Mouse (Mus musculus): ENCODE data around the gene Itgb5. TPM values are rescaled to one million over a fixed set of nuclear protein-coding genes. Genes with fewer than 3 reads are reported as not detected.

The Itgb5 gene
- total RNA-seq, 2 experiments from 2014 or later = 25.9 to 27.8 TPM

DNA sequence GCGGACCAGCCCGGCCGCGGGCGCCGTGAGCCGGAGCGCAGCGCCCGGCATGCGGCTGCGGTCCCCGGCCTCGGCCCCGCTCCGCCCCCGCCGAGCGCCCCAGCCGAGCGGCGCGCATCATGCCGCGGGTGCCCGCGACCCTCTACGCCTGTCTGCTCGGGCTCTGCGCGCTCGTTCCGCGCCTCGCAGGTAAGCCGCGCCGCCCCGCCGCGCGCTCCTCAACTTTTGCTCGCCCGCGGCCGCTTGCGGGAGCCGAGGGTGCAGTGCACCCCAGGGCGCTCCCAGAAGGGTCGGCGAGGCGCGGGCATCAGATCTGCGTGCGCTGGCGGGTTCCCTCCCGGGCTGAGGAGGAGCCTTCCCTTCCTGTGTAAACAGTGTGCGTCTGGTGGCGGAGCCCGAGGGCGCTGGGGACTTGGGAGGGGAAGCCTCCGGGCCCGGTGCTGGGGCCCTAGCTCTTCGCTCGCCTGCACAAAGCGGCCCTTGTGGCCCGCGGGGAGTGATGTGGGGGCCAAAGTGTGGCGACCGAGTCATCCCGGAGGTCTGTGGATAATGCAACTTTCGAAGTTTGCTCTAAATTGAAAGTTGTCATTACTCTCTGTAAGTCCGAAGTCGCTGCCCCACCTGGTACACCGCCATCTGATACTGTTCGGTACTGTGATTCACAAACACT lies 512 bp downstream of the Itgb5 start:
- intact Hi-C loops (cut with DNase I) = no loop called here
- DNase-seq (ENCODE audit: extremely low spot score in 1 of 2, low spot score in 2 of 2) = peak in 1 of 2 experiments; percentile 59

DNA sequence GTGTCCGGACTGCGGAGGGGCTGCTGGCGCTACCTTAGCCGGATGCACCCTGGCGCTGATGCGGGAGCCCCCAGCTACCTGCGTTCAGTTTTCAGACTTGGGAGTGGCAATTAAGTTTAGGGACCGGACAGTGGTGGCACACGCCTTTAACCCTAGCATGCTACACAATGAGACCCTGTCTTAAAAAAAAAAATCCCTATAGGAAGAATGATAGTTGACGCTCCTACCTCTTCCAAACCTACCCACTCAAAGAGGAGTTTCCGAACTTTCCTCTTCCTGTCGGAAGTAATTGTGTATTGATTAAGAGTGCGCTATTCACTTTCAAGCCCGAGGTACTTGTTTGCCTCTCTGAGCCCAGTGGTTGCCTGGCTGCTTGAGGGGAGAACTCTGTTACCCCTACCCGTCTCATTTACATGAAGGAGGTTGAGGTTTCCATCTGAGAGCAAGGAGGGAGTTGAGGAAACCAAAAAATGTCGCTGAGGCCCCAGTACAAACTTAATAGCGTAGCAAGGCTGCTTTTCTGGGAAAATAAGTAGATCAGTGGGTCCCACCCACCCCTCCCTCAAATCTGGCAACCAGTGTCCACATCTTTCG lies 1.1 kb downstream of the Itgb5 start:
- intact Hi-C loops (cut with DNase I) = no loop called here
- no peak for DNase-seq (ENCODE audit: extremely low spot score in 1 of 2, low spot score in 2 of 2)

DNA sequence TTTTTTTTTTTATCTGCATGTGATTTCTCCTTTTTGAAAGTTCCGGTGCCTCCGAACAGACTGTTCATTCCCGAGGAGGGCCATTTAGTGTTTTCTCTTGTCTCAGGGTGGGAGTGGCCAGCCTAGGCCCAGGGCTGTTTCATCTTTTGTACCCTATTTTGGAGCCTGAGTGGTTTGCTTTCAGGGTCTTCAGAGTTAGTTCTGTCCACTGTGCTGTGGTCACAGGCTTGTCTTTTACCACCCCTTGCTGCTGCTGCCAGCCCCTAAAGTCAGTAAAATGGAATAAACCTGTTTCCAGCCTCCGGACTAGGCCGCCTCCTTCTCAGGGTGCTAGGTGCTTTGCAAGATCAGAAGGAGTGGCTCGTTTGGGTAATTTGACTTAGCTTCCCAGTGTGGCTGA lies 2.6 kb downstream of the Itgb5 start:
- intact Hi-C loops (cut with DNase I) = no loop called here
- no peak for DNase-seq (ENCODE audit: extremely low spot score in 1 of 2, low spot score in 2 of 2)

DNA sequence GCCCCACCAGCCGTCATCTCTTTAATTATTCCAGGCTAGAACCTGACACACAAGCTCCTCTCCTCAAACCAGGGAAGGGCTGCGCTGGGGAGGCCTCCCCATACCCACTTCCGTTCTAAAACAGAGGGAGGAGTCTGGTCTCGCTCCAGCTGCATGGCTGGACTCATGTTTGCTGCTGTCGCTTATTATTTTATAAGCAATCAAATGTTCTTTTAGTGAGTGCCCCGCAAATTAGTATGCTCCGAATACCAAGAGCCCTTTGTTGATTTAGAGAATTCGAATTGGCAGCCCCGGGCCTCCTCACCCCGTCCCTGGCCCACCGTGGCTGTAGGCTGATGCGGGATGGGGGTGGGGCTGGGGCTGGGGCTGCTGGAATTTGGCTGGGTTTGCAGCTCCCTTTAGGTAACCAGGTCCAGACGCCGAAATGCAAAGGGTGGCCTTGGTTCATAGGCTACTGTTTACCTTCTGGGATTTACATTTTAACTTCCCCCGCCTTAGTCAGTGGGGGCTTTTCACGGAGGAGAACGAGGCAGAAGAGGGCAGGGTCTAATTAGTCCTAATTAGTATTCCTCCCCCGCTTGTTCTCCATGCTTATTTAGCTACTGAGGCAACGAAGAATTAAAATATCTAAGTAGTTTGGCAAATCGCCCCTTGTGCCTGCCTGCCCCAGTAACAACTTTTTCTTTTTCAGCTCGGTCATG lies 3.4 kb downstream of the Itgb5 start:
- intact Hi-C loops (cut with DNase I) = no loop called here
- peak; percentile 27 to 37 for DNase-seq (ENCODE audit: extremely low spot score in 1 of 2, low spot score in 2 of 2)

DNA sequence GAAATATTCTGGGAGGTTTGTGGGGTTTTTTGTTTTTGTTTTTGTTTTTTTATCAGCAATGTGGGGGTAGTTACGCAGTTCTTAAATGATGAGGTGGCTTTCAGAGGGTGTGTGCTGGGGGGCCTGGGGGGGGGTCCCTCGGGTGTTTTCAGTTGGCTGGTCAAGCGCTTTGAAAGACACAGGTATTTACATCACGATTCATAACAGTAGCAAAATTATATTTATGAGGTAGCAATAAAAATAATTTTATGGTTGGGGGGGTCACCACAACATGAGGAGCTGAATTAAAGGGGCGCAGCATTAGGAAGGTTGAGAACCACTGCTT lies 3.9 kb downstream of the Itgb5 start:
- intact Hi-C loops (cut with DNase I) = no loop called here
- no peak for DNase-seq (ENCODE audit: extremely low spot score in 1 of 2, low spot score in 2 of 2)

DNA sequence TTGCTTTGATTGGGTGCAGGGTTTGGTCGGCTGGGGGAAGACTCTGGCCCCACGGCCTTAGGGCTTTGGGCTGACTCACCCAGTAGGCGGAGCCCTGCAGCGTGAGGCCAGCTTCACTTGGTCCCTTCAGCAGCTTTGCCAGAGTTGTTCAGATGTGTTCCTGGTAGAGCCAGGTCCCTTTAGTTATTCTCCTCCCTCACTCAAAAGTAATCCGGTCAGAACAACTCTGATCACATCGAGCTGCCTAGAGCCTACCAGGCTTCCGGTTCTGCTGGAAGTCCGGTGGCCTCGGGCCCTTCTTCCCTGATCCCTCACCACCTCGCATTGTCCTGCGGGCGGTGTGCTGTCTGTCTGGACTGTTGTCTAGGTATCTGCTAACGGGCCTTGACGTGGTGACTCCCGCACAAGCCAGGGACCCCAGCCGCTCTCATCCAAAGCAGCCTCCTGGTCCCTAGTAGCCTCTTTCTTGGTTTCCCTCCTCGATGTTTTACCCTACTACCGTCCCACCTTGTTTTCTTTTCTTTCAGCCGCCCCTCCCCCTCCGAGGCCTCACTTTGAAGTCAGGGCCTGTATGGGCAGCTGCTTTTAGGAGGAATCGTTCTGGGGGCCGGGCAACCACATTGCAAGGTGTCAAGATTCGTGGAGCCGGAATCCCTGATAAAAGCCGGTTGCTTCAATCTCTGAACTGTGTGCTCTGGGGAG lies 4.5 kb downstream of the Itgb5 start:
- intact Hi-C loops (cut with DNase I) = no loop called here
- DNase-seq (ENCODE audit: extremely low spot score in 1 of 2, low spot score in 2 of 2) = peak in 1 of 2 experiments; percentile 42

DNA sequence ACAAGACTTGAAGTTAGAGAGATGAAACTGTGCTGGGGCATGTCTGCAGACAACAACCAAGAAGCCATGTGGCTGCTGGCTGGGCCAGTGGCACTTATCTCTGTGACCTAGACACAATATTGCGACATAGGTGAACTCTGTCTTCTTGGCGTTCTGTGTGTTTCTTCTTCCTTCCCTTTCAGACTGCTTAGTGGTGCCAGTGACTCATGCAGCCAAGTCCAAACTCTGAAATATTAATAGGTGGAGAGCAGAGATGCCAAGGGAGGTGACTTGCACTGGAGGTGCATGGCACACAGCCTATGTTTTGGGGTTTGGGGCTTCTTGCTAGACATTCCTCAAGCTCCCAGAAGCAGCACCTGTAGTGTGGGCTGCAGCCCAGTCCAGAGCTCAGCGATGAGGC lies 7.2 kb downstream of the Itgb5 start:
- intact Hi-C loops (cut with DNase I) = no loop called here
- DNase-seq (ENCODE audit: extremely low spot score in 1 of 2, low spot score in 2 of 2) = no peak

DNA sequence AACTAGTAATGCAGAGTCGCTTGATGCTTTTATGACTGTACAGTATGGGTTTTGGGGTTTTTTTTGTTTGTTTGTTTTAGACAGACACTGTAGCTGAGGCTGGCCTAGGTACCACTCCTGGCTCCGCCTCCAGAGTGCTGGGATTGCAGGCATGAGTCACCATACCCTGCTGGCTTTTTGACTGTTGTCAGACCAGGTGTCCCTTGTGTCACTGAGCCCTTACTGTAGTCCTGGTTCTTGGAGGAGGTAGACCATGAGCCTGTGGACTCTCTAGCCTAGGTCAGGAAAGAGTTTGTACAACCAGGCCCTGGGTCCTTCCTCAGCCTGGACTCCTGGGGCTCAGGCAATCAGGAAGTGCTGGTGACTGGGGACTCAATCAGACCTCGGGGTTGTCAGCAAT lies 7.7 kb downstream of the Itgb5 start:
- intact Hi-C loops (cut with DNase I) = no loop called here
- DNase-seq (ENCODE audit: extremely low spot score in 1 of 2, low spot score in 2 of 2) = no peak

DNA sequence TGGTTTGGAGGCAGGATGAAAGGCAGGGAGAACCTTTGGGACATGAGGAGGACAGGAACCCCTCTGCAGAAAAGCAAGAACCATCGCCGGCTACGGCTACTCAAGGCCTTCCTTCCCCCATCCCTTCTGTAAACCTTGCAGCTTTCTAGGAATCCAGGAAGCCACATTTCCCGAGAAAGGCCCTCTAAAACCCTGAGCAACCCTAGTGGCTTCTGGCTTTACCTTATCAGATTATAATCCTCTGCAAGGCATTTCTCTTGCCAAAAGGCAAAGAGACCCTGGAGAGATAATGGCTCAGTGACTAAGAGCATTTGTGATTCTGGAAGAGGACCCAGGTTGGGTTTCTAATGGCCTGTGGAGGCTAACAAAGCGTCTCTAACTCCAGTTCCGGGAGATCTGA lies 11.2 kb downstream of the Itgb5 start:
- DNase-seq (ENCODE audit: extremely low spot score in 1 of 2, low spot score in 2 of 2) = no peak
- intact Hi-C loops (cut with DNase I) = no loop called here

DNA sequence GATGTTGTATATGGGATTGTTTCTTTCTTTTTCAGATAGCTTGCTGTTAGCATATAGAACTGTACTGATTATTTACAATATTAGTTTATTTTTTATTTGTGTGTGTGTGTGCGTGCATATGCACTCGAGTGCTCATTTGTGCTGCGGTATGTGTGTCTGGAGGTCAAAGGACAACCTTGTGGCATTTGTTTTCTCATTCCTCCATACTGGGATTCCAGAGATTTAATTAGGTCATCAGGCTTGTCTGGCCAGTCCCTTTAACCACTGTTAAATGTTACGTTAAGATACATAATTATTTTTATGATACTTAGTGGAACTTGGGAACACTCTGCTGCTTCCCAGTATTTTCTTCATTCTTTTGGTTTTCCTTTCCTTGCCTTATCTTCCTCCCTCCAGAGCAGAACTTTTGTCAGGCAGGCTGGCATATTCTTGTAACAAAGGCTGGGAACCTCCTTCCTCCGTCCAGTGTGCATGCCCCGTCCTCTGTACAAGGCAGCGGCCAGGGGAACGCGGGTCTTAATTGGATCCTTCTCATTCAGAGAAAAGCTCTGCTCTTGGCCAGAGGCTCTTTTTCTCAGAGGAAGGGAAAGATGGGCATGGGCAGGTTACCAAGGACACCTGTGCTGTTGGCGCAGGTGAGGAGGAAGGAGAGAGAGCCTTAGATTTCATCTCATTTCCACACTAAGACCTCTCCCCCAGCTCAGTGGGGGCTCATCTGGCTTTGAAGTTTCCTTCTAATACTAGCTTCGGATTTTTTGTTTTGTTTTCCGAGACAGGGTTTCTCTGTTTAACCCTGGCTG lies 12.8 kb downstream of the Itgb5 start:
- DNase-seq (ENCODE audit: extremely low spot score in 1 of 2, low spot score in 2 of 2) = no peak
- intact Hi-C loops (cut with DNase I) = no loop called here

DNA sequence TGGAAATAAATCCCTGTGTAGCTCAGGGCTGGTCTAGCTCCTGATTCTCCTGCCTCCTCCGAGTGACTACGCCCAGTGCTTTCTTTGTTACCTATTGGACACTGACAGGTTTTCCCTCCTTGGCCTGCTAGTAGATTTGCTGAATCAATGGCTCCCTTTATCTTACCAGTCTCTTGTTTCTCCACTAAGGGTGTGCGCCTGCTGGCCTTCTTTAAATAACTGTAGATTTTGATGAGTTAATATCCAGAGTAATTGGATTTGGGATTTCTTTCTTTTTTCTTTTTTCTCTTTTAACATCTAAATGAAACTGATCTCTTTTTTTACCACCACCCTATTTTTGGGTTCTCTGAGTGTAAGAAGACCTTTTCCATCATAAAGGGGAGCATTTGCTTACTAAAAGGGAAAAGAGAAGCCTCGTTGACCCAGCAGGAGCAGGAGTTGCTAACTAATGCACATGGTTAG lies 14.7 kb downstream of the Itgb5 start:
- intact Hi-C loops (cut with DNase I) = no loop called here
- DNase-seq (ENCODE audit: extremely low spot score in 1 of 2, low spot score in 2 of 2) = no peak

DNA sequence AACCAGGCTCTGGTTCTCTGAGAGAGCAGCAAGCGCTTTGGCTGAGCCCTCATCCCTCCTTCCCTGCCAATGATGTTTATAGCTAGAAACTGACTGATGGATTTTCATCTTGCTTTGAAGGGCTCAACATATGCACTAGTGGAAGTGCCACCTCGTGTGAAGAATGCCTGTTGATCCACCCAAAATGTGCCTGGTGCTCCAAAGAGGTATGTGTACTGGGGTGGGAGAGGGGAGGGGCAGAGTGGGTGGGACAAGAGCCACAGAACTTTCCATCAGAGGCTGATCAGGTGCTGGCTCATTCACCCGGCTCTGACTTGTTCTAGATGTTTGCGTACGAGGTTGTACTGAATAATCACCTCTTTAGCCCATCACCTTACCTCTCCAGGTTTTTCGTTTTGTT lies 15.4 kb downstream of the Itgb5 start:
- intact Hi-C loops (cut with DNase I) = no loop called here

DNA sequence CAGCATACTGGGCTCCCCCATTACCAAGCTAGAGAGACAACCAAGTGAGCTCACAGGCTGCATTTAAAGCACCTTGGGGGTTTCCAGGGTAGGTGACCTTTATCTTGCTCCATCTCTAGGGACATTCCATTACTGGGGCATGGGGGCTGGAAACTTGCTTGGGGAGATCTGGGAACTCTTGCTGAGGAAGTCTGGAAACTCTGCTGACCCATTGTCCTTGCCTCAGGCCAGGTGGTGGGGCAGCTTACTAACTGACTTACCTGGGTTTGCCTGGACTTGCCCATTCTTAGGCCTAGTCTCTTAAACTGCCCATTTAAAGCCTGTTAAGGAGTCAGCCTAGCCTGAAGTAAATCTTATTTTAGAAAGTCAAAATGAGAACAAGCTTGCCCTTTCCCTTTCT lies 23.8 kb downstream of the Itgb5 start:
- no peak for DNase-seq (ENCODE audit: extremely low spot score in 1 of 2, low spot score in 2 of 2)
- intact Hi-C loops (cut with DNase I) = no loop called here

More for the DNA sequence above, 15.4 kb downstream of the Itgb5 start:
- no peak for DNase-seq (ENCODE audit: extremely low spot score in 1 of 2, low spot score in 2 of 2)

DNA sequence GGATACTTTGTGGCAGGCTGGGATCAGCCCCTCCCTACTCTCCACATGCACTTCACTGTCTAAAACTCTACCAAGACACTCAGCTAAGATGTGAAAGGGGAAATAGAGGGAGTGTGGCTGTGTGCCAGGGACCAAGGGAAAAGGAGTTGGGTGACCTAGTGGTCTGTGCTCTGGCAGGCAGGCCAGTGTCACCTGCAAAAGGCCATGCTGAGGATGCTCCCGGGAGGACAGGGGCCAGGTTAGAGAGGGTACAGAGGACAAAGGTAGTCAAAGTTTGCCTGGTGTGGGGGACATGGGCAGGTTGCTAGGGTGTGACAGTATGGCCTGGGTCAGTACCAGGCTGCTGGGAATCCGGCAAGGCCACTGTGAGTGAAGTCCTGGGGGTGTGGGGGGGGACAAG lies 29.3 kb downstream of the Itgb5 start:
- no peak for DNase-seq (ENCODE audit: extremely low spot score in 1 of 2, low spot score in 2 of 2)
- intact Hi-C loops (cut with DNase I) = no loop called here

DNA sequence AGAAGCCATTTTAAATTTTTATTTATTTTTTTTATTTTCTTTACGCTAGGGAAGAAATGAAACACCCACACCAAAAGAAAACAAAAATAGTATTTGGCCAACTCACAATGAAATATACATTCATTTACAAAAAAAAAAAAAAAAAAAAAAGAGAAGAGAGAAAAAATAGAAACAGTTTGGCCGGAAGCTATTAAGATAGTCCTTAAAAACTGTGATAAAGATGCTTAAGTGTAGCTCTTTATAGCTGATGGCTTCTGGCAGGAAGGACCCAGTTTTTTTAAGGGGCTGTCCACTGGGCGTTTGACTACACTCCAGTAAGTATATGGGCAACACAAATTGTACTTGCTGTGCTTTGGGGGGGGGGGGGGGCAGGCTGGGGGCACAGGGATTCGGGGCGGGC lies 29.9 kb downstream of the Itgb5 start:
- no peak for DNase-seq (ENCODE audit: extremely low spot score in 1 of 2, low spot score in 2 of 2)
- intact Hi-C loops (cut with DNase I) = no loop called here

DNA sequence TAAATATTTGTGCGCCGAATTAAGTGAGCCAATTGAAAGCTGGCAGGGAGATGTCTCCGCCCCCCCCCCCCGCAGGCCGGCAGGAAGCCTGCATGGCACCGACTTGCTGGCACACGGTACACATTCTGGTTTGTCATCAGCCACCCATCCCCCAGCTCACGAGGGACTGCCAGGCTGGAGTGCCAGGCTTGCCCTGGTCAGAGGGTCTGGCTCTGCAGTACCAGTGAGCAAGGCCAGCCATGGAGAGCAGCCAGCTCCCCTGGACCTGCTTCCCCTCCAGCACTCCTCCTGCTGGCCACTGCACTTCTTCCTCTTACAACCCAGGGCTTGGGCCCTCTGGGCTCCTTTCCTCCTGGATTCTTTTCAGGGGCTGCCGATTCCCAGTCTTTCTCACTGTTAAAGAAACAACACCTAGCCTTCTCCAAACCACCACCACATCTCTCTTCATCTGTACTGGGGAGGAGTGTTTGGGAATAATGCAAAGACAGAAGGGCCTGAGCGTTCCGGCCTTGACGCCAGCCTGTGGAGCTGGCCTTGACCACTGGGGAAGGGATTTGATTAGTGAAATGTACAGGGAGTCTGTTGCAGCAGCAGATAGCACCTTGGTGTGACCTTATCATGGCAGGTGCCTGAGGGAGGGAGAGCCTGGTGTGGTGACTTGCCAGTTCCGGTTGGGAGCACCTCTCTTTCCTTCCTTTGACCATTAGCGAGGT lies 30.7 kb downstream of the Itgb5 start:
- DNase-seq (ENCODE audit: extremely low spot score in 1 of 2, low spot score in 2 of 2) = peak; percentile 81 to 88
- intact Hi-C loops (cut with DNase I) = no loop called here

DNA sequence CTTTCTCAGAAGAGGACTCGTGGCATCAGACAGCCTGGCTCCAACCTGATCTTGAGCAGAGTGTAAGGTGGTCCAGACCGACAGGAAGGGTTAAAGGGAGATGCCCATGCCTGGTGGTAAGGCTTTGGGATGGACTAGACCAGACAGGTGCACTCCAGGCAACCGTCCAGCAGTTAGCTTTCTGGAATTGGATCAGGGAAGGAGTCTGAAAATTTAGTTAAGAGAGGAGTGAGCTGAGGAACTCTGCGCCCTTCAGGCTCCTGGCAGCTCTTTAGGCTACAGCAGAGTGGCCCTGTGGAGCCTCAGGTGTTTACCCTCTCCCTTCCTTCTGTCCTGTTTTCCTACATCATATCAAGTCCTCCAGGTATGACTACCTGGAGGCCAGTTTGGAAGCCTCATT lies 32.9 kb downstream of the Itgb5 start:
- DNase-seq (ENCODE audit: extremely low spot score in 1 of 2, low spot score in 2 of 2) = no peak
- intact Hi-C loops (cut with DNase I) = no loop called here

DNA sequence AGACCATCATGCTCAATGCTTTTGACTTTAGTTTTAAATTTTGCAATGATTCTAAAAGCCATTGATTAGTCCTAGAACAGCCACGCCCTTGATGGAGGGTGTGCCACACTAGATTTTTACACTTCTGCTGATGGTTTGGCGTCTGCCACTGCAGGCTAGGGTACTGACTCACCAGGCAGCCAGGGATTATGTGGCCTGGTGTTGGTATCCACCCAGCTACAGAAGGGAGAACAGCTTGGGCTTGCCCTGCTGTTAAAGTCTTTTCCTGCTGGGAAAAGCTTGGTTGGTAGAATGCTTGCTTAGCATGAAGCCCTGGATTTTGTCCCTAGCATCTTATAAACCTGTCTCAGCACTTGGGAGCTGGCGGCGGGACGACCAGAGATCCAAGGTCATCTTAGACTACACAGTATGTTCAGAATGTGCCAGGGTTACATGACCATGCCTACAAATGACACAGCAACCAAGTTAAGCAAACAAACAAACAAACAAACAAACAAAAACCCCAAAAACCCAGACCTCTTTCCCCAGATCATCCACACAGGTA lies 33.8 kb downstream of the Itgb5 start:
- no peak for DNase-seq (ENCODE audit: extremely low spot score in 1 of 2, low spot score in 2 of 2)
- intact Hi-C loops (cut with DNase I) = no loop called here
